Mouse (Mus musculus): Measurements from ENCODE around the gene Vps13c.

DNA sequence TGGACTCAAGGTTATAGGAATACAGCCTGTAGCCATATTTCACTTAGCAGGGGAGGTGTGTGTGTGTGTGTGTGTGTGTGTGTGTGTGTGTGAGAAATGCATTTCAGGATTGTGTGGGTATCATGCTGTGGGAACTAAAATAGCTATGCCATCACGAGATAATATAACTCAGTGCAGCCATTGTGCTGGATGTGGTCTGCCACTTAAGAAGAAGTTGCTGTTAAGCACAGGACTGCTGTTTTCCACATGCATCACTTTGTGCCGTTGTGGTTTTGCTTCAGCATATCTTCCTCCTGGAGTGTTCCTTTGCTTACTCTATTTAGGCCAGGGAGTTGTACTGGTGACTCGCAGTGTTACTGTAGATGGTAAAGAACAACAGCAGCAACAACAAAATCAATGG, 43.9 kb downstream of the Vps13c start:
- TF ChIP-seq CTCF (IDR thresholded peaks at IDR 0.05; ENCODE audit: extremely low read depth, insufficient read depth, insufficient read length, insufficient replicate concordance) (no peak), POLR2A (IDR thresholded peaks at IDR 0.05; ENCODE audit: low read depth, low read length) (no peak)
